Mouse (Mus musculus) left cerebral cortex, adult 2 months (tissue): ENCODE results near the gene Hipk4. TPM values are rescaled to one million over a fixed set of nuclear protein-coding genes. Genes with fewer than 3 reads are reported as not detected.
A peak's percentile ranks its signal among the peaks of the same experiment; 100 is the strongest.

ENCODE experiments used
- DNase-seq, 2 experiments: peaks; one replicate each; pipeline ENCODE4 v3.0.0; 2021 to 2022; ENCODE audit warnings: low spot score in 2 of 2, mixed read lengths in 1 of 2; ENCODE audit errors: extremely low spot score in 1 of 2
- H3K27ac ChIP-seq: fragments of 200-600 bp; 2 replicates; pipeline ENCODE4 v1.8.1; 2022
- H3K4me3 ChIP-seq: fragments of 200-600 bp; 2 replicates; pipeline ENCODE4 v1.8.1; 2022
- CTCF ChIP-seq: fragments of 200-600 bp; IDR thresholded peaks from 2 replicates; pipeline ENCODE4 v1.8.1; 2022; ENCODE audit warnings: antibody characterized with exemption, mild to moderate bottlenecking, moderate library complexity
- intact Hi-C: fragments of 180-260 bp; cut with DNase I; formaldehyde crosslinking; loops from one replicate; pipeline ENCODE4 v1.15.1; 2025
- total RNA-seq, 2 experiments: library from RNA; stranded (reverse); gene quantifications; 2 replicates each; pipeline ENCODE4 v1.2.3; 2021

The Hipk4 gene
- total RNA-seq, 2 experiments from 2014 or later = 0.16 TPM; not detected in 1

DNA sequence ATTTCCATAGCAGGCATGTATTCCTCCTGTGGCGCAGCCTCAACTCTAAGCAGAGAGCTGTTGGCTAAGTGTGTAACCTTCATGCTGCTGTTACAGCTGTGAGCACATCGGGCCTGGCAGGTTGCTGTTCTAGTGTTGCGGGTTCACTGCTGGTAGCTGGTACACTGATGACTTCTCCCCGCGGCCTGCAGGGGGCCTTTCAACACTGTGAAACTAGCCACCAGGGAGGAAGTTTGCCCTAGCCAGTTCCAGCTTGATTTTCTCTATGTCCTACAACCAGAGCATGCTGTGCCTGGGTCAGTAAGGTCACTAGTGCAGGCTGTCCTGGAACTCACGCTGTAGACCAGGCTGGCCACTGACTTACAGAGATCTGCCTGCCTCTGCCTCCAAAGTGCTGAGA is 53.8 kb downstream of the Hipk4 start:
- peak; percentile 68 for TF ChIP-seq CTCF
- Histone ChIP-seq H3K27ac (no peak overlapping the region), H3K4me3 (no peak overlapping the region)
- DNase-seq = peak in 1 of 2 experiments; percentile 51
- intact Hi-C loops = loop anchor here (2.0 to 5.0 kb wide), 2 partner anchors 108 to 150 kb away; no protein-coding TSS in a partner anchor

DNA sequence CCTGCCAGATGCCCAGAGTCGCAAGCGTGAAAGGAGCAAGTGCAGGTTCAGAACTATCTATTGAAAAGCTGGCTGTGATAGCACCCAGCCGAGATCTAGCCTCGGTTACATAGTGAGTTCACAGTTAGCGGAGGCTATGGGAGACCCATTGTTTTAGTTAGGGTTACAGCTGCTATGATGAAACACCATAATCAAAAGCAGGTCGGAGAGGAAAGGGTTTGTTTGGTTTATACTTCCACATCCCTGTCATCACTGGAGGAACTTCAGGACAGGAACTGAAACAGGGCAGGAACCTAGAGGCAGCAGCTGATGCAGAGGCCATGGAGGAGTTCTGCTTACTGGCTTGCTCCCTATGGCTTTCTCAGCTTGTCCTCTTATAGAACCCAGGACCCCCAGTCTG is 54.5 kb downstream of the Hipk4 start:
- intact Hi-C loops = loop anchor here (2.0 to 5.0 kb wide), 2 partner anchors 107 to 150 kb away; no protein-coding TSS in a partner anchor
- TF ChIP-seq CTCF = no peak

DNA sequence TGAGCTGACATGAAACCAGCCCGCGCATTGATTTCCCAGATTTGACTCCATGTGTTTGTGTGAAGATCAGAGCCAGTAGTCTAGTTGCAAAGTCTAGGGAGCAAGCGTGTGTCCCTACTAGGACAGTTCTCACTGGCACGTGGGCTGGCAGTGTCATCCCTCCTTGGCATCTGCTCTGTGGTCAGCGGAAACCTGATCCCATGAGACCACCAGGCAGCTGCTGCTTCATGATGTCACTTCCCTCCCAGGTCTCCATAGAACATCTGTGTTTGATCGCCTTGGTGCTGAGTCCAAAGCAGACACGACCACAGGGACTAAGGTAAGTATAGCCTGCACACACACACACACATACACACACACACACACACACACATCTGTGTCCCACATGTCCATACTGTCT is 55.4 kb downstream of the Hipk4 start:
- no peak overlapping the region for H3K27ac ChIP-seq
- H3K4me3 ChIP-seq = no peak overlapping the region
- intact Hi-C loops = loop anchor here (5.0 kb wide), 1 partner anchor 149 kb away; no protein-coding TSS in a partner anchor
- TF ChIP-seq CTCF = no peak
- DNase-seq = no peak

More for the DNA sequence above, 54.5 kb downstream of the Hipk4 start:
- no peak overlapping the region for H3K4me3 ChIP-seq
- no peak for DNase-seq
- no peak overlapping the region for H3K27ac ChIP-seq

DNA sequence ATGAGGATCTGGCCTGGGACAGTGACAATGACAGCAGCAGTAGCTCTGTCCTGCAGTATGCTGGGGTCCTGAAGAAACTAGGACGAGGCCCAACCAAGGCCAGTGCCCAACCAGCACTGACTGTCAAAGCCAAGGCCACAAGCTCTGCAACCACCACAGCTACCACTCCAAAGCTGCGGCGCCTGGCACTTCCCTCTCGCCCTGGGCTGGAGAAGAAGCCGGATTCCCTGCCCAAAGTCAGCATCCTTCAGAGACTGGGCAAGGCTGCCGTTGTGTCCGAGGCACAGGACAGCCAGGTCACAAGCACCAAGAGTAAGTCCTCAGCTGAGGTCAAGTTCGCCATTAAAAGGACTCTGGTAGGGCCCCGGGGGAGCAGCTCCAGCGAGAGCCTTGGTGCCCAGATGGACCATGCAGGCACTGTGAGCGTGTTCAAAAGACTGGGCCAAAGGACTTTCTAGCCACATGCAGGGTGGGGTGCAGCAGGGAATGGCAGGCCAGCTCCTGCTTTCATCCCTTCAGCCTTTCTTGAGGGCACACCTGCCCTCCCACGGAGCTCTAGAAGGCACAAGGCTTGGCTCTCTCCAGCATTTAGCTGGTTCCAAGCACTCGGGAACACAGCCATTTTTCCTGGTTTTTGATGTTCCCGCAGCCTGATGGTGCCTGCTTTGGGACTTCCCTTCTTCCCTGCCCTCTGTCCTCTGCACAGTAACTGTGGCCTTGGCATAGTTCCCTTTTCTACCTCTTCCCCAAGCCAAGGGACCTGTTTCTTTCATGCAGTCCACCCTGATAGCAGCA is 57.5 kb downstream of the Hipk4 start:
- intact Hi-C loops = no loop called here
- Histone ChIP-seq H3K4me3 (no peak overlapping the region), H3K27ac (no peak overlapping the region)
- no peak for DNase-seq
- no peak for TF ChIP-seq CTCF

Other genes starting within 250 kb of the Hipk4 start
- 10 to 100 TPM; 48.1 to 51.2 TPM for gene Ltbp4, start 185.6 kb upstream of the Hipk4 start, total RNA-seq
- gene Shkbp1, start 167.2 kb upstream of the Hipk4 start, total RNA-seq = 10 to 100 TPM; 23.2 to 40.3 TPM
- gene Gm20479, start 165.8 kb upstream of the Hipk4 start, total RNA-seq = not detected
- 100 to 1,000 TPM; 153 to 162 TPM for gene Sptbn4, start 75.6 kb upstream of the Hipk4 start, total RNA-seq
- 10 to 100 TPM; 18.1 to 18.3 TPM for gene Blvrb, start 75.3 kb upstream of the Hipk4 start, total RNA-seq
- 1 to 10 TPM; 3.3 TPM for gene Sertad3, start 49.5 kb upstream of the Hipk4 start, total RNA-seq
- 10 to 100 TPM; 18.8 to 21.7 TPM for gene Sertad1, start 36.4 kb upstream of the Hipk4 start, total RNA-seq
- under 1 TPM; 0.47 to 0.50 TPM for gene Prx, start 23.9 kb upstream of the Hipk4 start, total RNA-seq
- gene Pld3, start 30.0 kb downstream of the Hipk4 start, total RNA-seq = 100 to 1,000 TPM; 746 to 788 TPM
- gene 2310022A10Rik, start 30.0 kb downstream of the Hipk4 start, total RNA-seq = 10 to 100 TPM; 25.9 to 27.1 TPM
- 100 to 1,000 TPM; 115 to 116 TPM for gene Akt2, start 68.3 kb downstream of the Hipk4 start, total RNA-seq
- gene Ttc9b, start 130.6 kb downstream of the Hipk4 start, total RNA-seq = 100 to 1,000 TPM in 1 of 2 experiments, 10 to 100 TPM in 1; 99.1 to 101 TPM
- 100 to 1,000 TPM; 202 to 214 TPM for gene Map3k10, start 151.3 kb downstream of the Hipk4 start, total RNA-seq
- 10 to 100 TPM; 11.8 to 11.9 TPM for gene Zfp607b, start 166.1 kb downstream of the Hipk4 start, total RNA-seq
- 10 to 100 TPM; 31.9 to 35.0 TPM for gene Zfp60, start 208.1 kb downstream of the Hipk4 start, total RNA-seq